ENCODE assay signal across 9 mouse cellular contexts in genomic region chr9:21312134-21312533, GRCm38 (mm10). TPM values are rescaled to one million over a fixed set of nuclear protein-coding genes. Genes with fewer than 3 reads are reported as not detected.
DNase-seq lines count a peak whose midpoint lies in the region; ATAC-seq and TF ChIP-seq lines count a peak whose summit lies in the region.
"Had no signal": no experiment of that assay in that cellular context is flagged by ENCODE, and none has a peak within 500 bp of the region (broad histone marks: within the 10 kb centered on the region; RNA-seq: fewer than 3 reads in every experiment).

Ap1m2 (minus strand) TSS chr9:21312337.

- DNase-seq in neural tube, embryonic 11.5 days (ENCODE audit: low spot score), result no peak
- DNase-seq in neural tube, embryonic 10.5 days (ENCODE audit: extremely low spot score, low spot score), result no peak
- no peak for DNase-seq in cerebellum, adult 11-12 months
- DNase-seq in cerebellum, postnatal 4 days (ENCODE audit: low spot score in 2 of 2), result no peak
- DNase-seq in retina, embryonic 14.5 days (ENCODE audit: low spot score), result no peak

- no peak for TF ChIP-seq CTCF in small intestine, adult 2 months (IDR thresholded peaks at IDR 0.05; ENCODE audit: extremely low read depth, insufficient read length, insufficient replicate concordance, low read depth, low read length)

- ATAC-seq in neural tube, embryonic 11.5 days (ENCODE audit: insufficient read depth, low FRiP score, low TSS enrichment), result no peak
- no peak for ATAC-seq in hindbrain, embryonic 12.5 days (ENCODE audit: low FRiP score)
- ATAC-seq in limb, embryonic 13.5 days (ENCODE audit: low FRiP score, low read depth), result no peak

- peaks cover 14% of the 10 kb centered on the region for H3K27me3 ChIP-seq in neural tube, embryonic 11.5 days (ENCODE audit: control insufficient read depth, insufficient read depth, low read length)
- H3K27me3 ChIP-seq in hindbrain, embryonic 12.5 days, result peaks cover 20% of the 10 kb centered on the region
- H3K27me3 ChIP-seq in limb, embryonic 13.5 days, result peaks cover 28% of the 10 kb centered on the region
- no peaks in the 10 kb centered on the region for H3K27me3 ChIP-seq in small intestine, adult 2 months (ENCODE audit: control insufficient read depth, insufficient read depth, low read length)

- H3K27ac ChIP-seq in neural tube, embryonic 11.5 days (ENCODE audit: low read depth, low read length), result no peak within 1 kb of the TSS
- no peak within 1 kb of the TSS for H3K27ac ChIP-seq in hindbrain, embryonic 12.5 days
- H3K27ac ChIP-seq in limb, embryonic 13.5 days, result no peak within 1 kb of the TSS; the same call in 1 of the 2 replicates
- H3K27ac ChIP-seq in small intestine, adult 2 months (ENCODE audit: insufficient read depth, low read depth, low read length), result peak within 1 kb of the TSS; percentile 22; the same call in 1 of the 2 replicates
- H3K27ac ChIP-seq: liver, embryonic 14.5 days had no signal

- H3K4me3 ChIP-seq in neural tube, embryonic 11.5 days (ENCODE audit: low read depth, low read length), result peak within 1 kb of the TSS; percentile 4; the same call in 1 of the 2 replicates
- peak within 1 kb of the TSS; percentile 23 for H3K4me3 ChIP-seq in hindbrain, embryonic 12.5 days
- peak within 1 kb of the TSS; percentile 31 for H3K4me3 ChIP-seq in limb, embryonic 13.5 days
- H3K4me3 ChIP-seq in small intestine, adult 2 months (ENCODE audit: low read depth, low read length), result peak within 1 kb of the TSS; percentile 85

- TF ChIP-seq POLR2A in small intestine, adult 2 months (IDR thresholded peaks at IDR 0.05; ENCODE audit: low read depth, low read length), result no peak

- H3K36me3 ChIP-seq in neural tube, embryonic 11.5 days (ENCODE audit: control insufficient read depth, insufficient read depth, low read length), result no peaks in the 10 kb centered on the region
- no peaks in the 10 kb centered on the region for H3K36me3 ChIP-seq in hindbrain, embryonic 12.5 days
- H3K36me3 ChIP-seq in limb, embryonic 13.5 days, result no peaks in the 10 kb centered on the region
- H3K36me3 ChIP-seq in small intestine, adult 2 months (ENCODE audit: control insufficient read depth, insufficient read depth, low read length), result peaks cover 2% of the 10 kb centered on the region

- WGBS in neural tube, embryonic 11.5 days, result 9% methylated on average over 32 of the region's 35 CpGs
- 9% methylated on average over 33 of the region's 35 CpGs for WGBS in hindbrain, embryonic 12.5 days
- 6% methylated on average over 35 of the region's 35 CpGs for WGBS in limb, embryonic 13.5 days
- WGBS in small intestine, adult 2 months, result 9% methylated on average over 35 of the region's 35 CpGs

- no peak within 1 kb of the TSS for H3K4me2 ChIP-seq in neural tube, embryonic 11.5 days (ENCODE audit: low read depth)
- peak within 1 kb of the TSS; percentile 17; the same call in 1 of the 2 replicates for H3K4me2 ChIP-seq in hindbrain, embryonic 12.5 days (replicated peaks)
- peak within 1 kb of the TSS; percentile 52 for H3K4me2 ChIP-seq in limb, embryonic 13.5 days (replicated peaks)

- no peak within 1 kb of the TSS for H3K9ac ChIP-seq in neural tube, embryonic 11.5 days (ENCODE audit: low read length)
- H3K9ac ChIP-seq in hindbrain, embryonic 12.5 days, result no peak within 1 kb of the TSS
- H3K9ac ChIP-seq in limb, embryonic 13.5 days, result peak within 1 kb of the TSS; percentile 19; the same call in 1 of the 2 replicates
- H3K9ac ChIP-seq: liver, embryonic 14.5 days had no signal

- H3K4me1 ChIP-seq in neural tube, embryonic 11.5 days (ENCODE audit: control insufficient read depth, insufficient read depth, low read length), result no peaks in the 10 kb centered on the region
- H3K4me1 ChIP-seq in hindbrain, embryonic 12.5 days, result no peaks in the 10 kb centered on the region
- 0 out of 2 replicates have a peak, but pooled peaks cover 3% of the 10 kb centered on the region for H3K4me1 ChIP-seq in limb, embryonic 13.5 days
- peaks cover 5% of the 10 kb centered on the region for H3K4me1 ChIP-seq in small intestine, adult 2 months (ENCODE audit: control insufficient read depth, insufficient read depth, insufficient read length, low read length)

- no peaks in the 10 kb centered on the region for H3K9me3 ChIP-seq in neural tube, embryonic 11.5 days (ENCODE audit: control insufficient read depth, low read length)
- no peaks in the 10 kb centered on the region for H3K9me3 ChIP-seq in hindbrain, embryonic 12.5 days (replicated peaks)
- no peaks in the 10 kb centered on the region for H3K9me3 ChIP-seq in limb, embryonic 13.5 days

RNA-seq across cellular contexts. Expression of gene Ap1m2, which starts in this region (rescaled TPM):
- 2.0 and 2.7 TPM in 2 replicates for polyA plus RNA-seq in neural tube, embryonic 11.5 days (2014; fragmentation: Nextera tagmentation; extraction: Ambion mirVana)
- polyA plus RNA-seq in hindbrain, embryonic 12.5 days (2016; fragmentation: Nextera tagmentation; extraction: Ambion mirVana), result 3.2 and 7.6 TPM in 2 replicates
- 10.5 and 11.7 TPM in 2 replicates for polyA plus RNA-seq in limb, embryonic 13.5 days (2015; fragmentation: Nextera tagmentation; extraction: Ambion mirVana)
- polyA plus RNA-seq in small intestine, adult 2 months (2012; rRNA removed), result 36.4 and 69.5 TPM in 2 replicates

Comparison
In these comparisons a context has a peak if more than half of its experiments do, and no peak if none do; other contexts are left out.
1. H3K4me3 ChIP-seq: peak in every context shown above with its lines; median percentile 85 in small intestine, adult 2 months; 31 in limb, embryonic 13.5 days; 23 in hindbrain, embryonic 12.5 days; 4 in neural tube, embryonic 11.5 days.